Mouse (Mus musculus): ENCODE data around the gene Fhl1. TPM values are rescaled to one million over a fixed set of nuclear protein-coding genes. Genes with fewer than 3 reads are reported as not detected.

Fhl1 gene
- polyA plus RNA-seq, 1 experiment from 2014 or later, result 212 TPM

DNA sequence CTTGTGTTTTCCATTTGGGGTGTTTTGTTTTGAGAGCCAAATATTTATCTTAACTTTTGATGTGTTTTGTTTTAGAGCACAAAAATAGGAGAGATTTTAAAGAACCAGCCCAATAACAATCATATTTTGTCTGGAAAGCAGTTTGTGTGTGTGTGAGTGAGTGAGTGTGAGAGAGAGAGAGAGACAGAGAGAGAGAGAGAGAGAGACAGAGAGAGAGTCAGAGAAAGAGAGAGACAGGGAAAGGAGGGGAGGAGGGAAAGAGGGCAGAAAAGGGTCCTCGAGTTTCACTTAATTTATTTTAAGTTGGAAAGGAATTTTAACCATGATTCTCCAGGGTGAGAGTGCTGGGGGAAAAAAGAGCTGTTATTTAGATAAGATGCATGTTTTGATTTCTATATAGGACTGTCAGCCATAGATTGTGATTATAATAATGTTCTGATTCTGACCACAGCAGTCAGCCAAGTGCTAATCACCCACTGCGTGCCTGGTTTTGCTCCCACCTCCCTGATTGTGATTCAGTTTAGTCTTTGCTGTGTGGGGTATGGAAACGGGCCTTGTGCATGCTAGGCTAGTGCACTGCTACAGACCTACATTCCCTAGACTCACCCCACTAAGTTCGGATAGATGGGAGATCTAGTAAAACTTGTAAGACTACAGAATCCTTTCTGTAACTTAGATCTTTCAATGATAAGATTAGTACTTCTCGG, 6.4 kb downstream of the Fhl1 start:
- 71% methylated on average over 5 of the region's 5 CpGs for WGBS
- Histone ChIP-seq H3K9ac (ENCODE audit: low read depth, low read length) (no peak overlapping the region), H3K9me3 (ENCODE audit: control insufficient read depth, low read length) (no peaks in the 10 kb centered on the region), H3K4me1 (ENCODE audit: control insufficient read depth, insufficient read depth, low read depth, low read length) (no peaks in the 10 kb centered on the region), H3K27me3 (replicated peaks; ENCODE audit: control insufficient read depth, insufficient read depth, low read length) (no peaks in the 10 kb centered on the region), H3K36me3 (ENCODE audit: control insufficient read depth, insufficient read depth, low read length) (no peaks in the 10 kb centered on the region), H3K4me2 (ENCODE audit: low read length) (no peak overlapping the region), H3K27ac (ENCODE audit: low read depth, low read length) (no peak overlapping the region), H3K4me3 (ENCODE audit: low read length) (no peak overlapping the region)
- no peak for ATAC-seq

DNA sequence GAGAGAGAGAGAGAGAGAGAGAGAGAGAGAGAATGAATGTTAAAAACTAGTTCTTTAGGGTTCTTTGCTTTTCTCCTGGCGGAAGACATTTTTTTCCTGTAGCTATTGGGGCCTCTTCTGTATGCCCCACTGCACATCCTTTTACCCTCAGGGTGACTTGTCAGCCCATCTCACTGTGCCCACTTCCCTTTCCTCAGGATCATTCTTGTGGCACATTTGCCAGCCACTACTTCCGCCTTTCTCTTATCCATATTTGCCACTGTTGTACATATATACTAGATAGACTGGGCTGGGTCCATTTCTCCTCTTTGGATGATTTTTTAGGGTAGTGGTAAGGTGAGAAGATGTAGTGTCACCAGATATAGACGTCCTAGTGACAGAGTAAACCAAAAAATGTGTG, 9.8 kb downstream of the Fhl1 start:
- WGBS, result 68% methylated on average over 3 of the region's 3 CpGs
- no peaks in the 10 kb centered on the region for H3K9me3 ChIP-seq (ENCODE audit: control insufficient read depth, low read length)
- no peak overlapping the region for H3K4me2 ChIP-seq (ENCODE audit: low read length)
- H3K27ac ChIP-seq (ENCODE audit: low read depth, low read length), result no peak overlapping the region
- no peak for ATAC-seq
- H3K4me1 ChIP-seq (ENCODE audit: control insufficient read depth, insufficient read depth, low read depth, low read length), result no peaks in the 10 kb centered on the region
- no peaks in the 10 kb centered on the region for H3K27me3 ChIP-seq (replicated peaks; ENCODE audit: control insufficient read depth, insufficient read depth, low read length)
- H3K9ac ChIP-seq (ENCODE audit: low read depth, low read length), result no peak overlapping the region
- no peaks in the 10 kb centered on the region for H3K36me3 ChIP-seq (ENCODE audit: control insufficient read depth, insufficient read depth, low read length)
- H3K4me3 ChIP-seq (ENCODE audit: low read length), result no peak overlapping the region

DNA sequence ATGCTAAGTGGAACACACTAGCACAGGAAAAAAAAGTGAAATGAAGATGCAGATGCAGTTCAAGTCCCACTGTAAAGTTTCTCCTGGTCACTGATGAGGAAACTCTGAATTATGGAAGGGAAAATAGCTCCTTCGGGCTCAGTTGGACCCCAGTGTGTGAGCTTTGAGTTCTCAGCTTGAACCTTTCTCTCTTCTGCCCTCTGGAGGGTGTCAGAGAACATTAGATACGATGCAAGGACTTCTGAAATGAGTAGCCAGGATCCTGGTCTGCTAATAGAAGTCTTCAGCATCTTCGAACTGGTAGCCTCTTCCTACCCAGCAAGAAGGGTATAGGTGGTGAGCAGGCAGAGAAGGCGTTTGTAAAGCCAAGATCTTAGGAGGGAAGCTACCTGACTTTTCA, 19.9 kb downstream of the Fhl1 start:
- H3K27me3 ChIP-seq (replicated peaks; ENCODE audit: control insufficient read depth, insufficient read depth, low read length), result no peaks in the 10 kb centered on the region
- H3K9me3 ChIP-seq (ENCODE audit: control insufficient read depth, low read length), result peaks cover 2% of the 10 kb centered on the region; the same call in 1 of the 2 replicates
- 65% methylated on average over 4 of the region's 4 CpGs for WGBS
- H3K4me1 ChIP-seq (ENCODE audit: control insufficient read depth, insufficient read depth, low read depth, low read length), result no peaks in the 10 kb centered on the region
- no peak overlapping the region for H3K27ac ChIP-seq (ENCODE audit: low read depth, low read length)
- H3K9ac ChIP-seq (ENCODE audit: low read depth, low read length), result no peak overlapping the region
- H3K4me3 ChIP-seq (ENCODE audit: low read length), result no peak overlapping the region
- no peaks in the 10 kb centered on the region for H3K36me3 ChIP-seq (ENCODE audit: control insufficient read depth, insufficient read depth, low read length)
- no peak for ATAC-seq
- H3K4me2 ChIP-seq (ENCODE audit: low read length), result no peak overlapping the region

- H3K36me3 ChIP-seq (ENCODE audit: control insufficient read depth, insufficient read depth, low read length), result no peaks in the 10 kb centered on the region
- H3K9ac ChIP-seq (ENCODE audit: low read depth, low read length), result no peak overlapping the region
- H3K4me1 ChIP-seq (ENCODE audit: control insufficient read depth, insufficient read depth, low read depth, low read length), result no peaks in the 10 kb centered on the region
- H3K4me2 ChIP-seq (ENCODE audit: low read length), result no peak overlapping the region
- H3K27ac ChIP-seq (ENCODE audit: low read depth, low read length), result no peak overlapping the region
- H3K9me3 ChIP-seq (ENCODE audit: control insufficient read depth, low read length), result peaks cover 2% of the 10 kb centered on the region; the same call in 1 of the 2 replicates
- 79% methylated on average over 6 of the region's 6 CpGs for WGBS
- no peak for ATAC-seq
- no peaks in the 10 kb centered on the region for H3K27me3 ChIP-seq (replicated peaks; ENCODE audit: control insufficient read depth, insufficient read depth, low read length)
- H3K4me3 ChIP-seq (ENCODE audit: low read length), result no peak overlapping the region
Observed at GRCm38 (mm10) chrX:56752144-56752543, 20.6 kb downstream of the Fhl1 start.

GRCm38 (mm10) chrX:56753317-56754289, 22.0 kb downstream of the Fhl1 start:
- Histone ChIP-seq H3K4me3 (ENCODE audit: low read length) (no peak overlapping the region), H3K4me2 (ENCODE audit: low read length) (no peak overlapping the region), H3K4me1 (ENCODE audit: control insufficient read depth, insufficient read depth, low read depth, low read length) (no peaks in the 10 kb centered on the region), H3K27ac (ENCODE audit: low read depth, low read length) (no peak overlapping the region), H3K9ac (ENCODE audit: low read depth, low read length) (no peak overlapping the region), H3K9me3 (ENCODE audit: control insufficient read depth, low read length) (peaks cover 2% of the 10 kb centered on the region; the same call in 1 of the 2 replicates), H3K36me3 (ENCODE audit: control insufficient read depth, insufficient read depth, low read length) (no peaks in the 10 kb centered on the region), H3K27me3 (replicated peaks; ENCODE audit: control insufficient read depth, insufficient read depth, low read length) (no peaks in the 10 kb centered on the region)
- ATAC-seq, result 0 out of 2 replicates have a peak, but pooled peaks have one; percentile 42
- WGBS, result 74% methylated on average over 8 of the region's 8 CpGs

DNA sequence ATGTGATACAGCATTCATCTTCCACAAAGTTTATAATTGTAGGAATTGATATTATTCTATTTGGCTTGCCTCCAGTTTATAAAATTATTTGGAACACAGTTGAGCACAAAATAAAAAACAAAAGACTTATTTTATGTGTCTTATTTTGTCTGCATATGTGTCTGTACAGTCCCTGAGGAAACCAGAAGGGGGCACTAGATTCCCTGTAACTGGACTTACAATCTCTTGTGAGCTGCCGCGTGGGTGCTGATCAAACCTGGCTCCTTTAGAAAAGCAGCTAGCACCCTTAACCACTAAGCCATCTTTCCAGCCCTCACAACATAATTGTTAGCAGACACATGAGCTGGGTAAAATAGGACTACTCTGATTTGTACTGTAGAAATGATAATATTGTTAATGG, 24.1 kb downstream of the Fhl1 start:
- Histone ChIP-seq H3K4me3 (ENCODE audit: low read length) (no peak overlapping the region), H3K4me2 (ENCODE audit: low read length) (no peak overlapping the region), H3K9me3 (ENCODE audit: control insufficient read depth, low read length) (peaks cover 2% of the 10 kb centered on the region; the same call in 1 of the 2 replicates), H3K4me1 (ENCODE audit: control insufficient read depth, insufficient read depth, low read depth, low read length) (no peaks in the 10 kb centered on the region), H3K27ac (ENCODE audit: low read depth, low read length) (no peak overlapping the region), H3K36me3 (ENCODE audit: control insufficient read depth, insufficient read depth, low read length) (no peaks in the 10 kb centered on the region), H3K27me3 (replicated peaks; ENCODE audit: control insufficient read depth, insufficient read depth, low read length) (no peaks in the 10 kb centered on the region), H3K9ac (ENCODE audit: low read depth, low read length) (no peak overlapping the region)
- ATAC-seq, result no peak
- WGBS, result 43% methylated on average over 2 of the region's 2 CpGs

- Histone ChIP-seq H3K9me3 (ENCODE audit: control insufficient read depth, low read length) (peaks cover 2% of the 10 kb centered on the region; the same call in 1 of the 2 replicates), H3K27me3 (replicated peaks; ENCODE audit: control insufficient read depth, insufficient read depth, low read length) (no peaks in the 10 kb centered on the region), H3K36me3 (ENCODE audit: control insufficient read depth, insufficient read depth, low read length) (no peaks in the 10 kb centered on the region), H3K4me2 (ENCODE audit: low read length) (no peak overlapping the region), H3K4me3 (ENCODE audit: low read length) (no peak overlapping the region), H3K27ac (ENCODE audit: low read depth, low read length) (no peak overlapping the region), H3K9ac (ENCODE audit: low read depth, low read length) (no peak overlapping the region), H3K4me1 (ENCODE audit: control insufficient read depth, insufficient read depth, low read depth, low read length) (no peaks in the 10 kb centered on the region)
- 81% methylated on average over 7 of the region's 7 CpGs for WGBS
- ATAC-seq, result no peak
Observed at GRCm38 (mm10) chrX:56756352-56756751, 24.8 kb downstream of the Fhl1 start.

DNA sequence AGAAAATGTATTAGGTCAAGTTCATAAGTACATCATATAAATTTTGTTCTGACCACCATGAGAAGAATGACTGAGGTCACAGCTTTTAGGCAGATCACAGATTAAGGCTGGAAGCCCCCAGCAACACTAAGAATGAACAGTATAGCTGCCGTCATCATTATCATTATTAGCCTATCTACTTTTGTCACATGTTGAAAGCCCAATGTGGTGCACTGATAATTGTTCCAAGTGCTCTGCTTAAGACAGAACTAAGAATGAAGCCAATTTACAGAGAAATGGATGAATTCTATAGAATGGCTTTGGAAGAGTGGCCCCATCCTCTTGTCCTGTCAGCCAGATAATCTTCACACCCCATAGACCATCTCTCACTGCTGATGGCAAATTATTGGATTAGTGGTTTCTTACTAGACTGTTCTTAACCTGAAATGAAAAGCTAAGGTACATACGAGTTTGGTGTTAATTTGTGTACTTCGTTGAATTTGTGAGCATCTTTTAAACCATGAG, 28.7 kb downstream of the Fhl1 start:
- no peak for ATAC-seq
- Histone ChIP-seq H3K4me3 (ENCODE audit: low read length) (no peak overlapping the region), H3K27ac (ENCODE audit: low read depth, low read length) (no peak overlapping the region), H3K4me1 (ENCODE audit: control insufficient read depth, insufficient read depth, low read depth, low read length) (no peaks in the 10 kb centered on the region), H3K9me3 (ENCODE audit: control insufficient read depth, low read length) (no peaks in the 10 kb centered on the region), H3K4me2 (ENCODE audit: low read length) (no peak overlapping the region), H3K9ac (ENCODE audit: low read depth, low read length) (no peak overlapping the region), H3K36me3 (ENCODE audit: control insufficient read depth, insufficient read depth, low read length) (no peaks in the 10 kb centered on the region), H3K27me3 (replicated peaks; ENCODE audit: control insufficient read depth, insufficient read depth, low read length) (no peaks in the 10 kb centered on the region)
- WGBS, result 85% methylated on average over 3 of the region's 3 CpGs

- no peak for ATAC-seq
- Histone ChIP-seq H3K4me1 (ENCODE audit: control insufficient read depth, insufficient read depth, low read depth, low read length) (no peaks in the 10 kb centered on the region), H3K9me3 (ENCODE audit: control insufficient read depth, low read length) (no peaks in the 10 kb centered on the region), H3K4me3 (ENCODE audit: low read length) (no peak overlapping the region), H3K36me3 (ENCODE audit: control insufficient read depth, insufficient read depth, low read length) (no peaks in the 10 kb centered on the region), H3K9ac (ENCODE audit: low read depth, low read length) (no peak overlapping the region), H3K27me3 (replicated peaks; ENCODE audit: control insufficient read depth, insufficient read depth, low read length) (no peaks in the 10 kb centered on the region), H3K27ac (ENCODE audit: low read depth, low read length) (no peak overlapping the region), H3K4me2 (ENCODE audit: low read length) (no peak overlapping the region)
Observed at GRCm38 (mm10) chrX:56769838-56770237, 38.3 kb downstream of the Fhl1 start.

Data from hindbrain, embryonic 16.5 days (tissue).